Mouse (Mus musculus) limb, embryonic 13.5 days (tissue): Measurements from ENCODE around the gene Dusp2. TPM values are rescaled to one million over a fixed set of nuclear protein-coding genes. Genes with fewer than 3 reads are reported as not detected.

ENCODE experiments used
- ATAC-seq: fragments of 200-750 bp; cut with Nextera tagmentation; 2 replicates; pipeline ENCODE4 v1.8.0; 2017; ENCODE audit warnings: low read depth, moderate number of reproducible peaks, moderate TSS enrichment; ENCODE audit not compliant: low FRiP score
- H3K27ac ChIP-seq: fragments of 300-500 bp; sonication (generic); 2 replicates; pipeline ENCODE4 v1.5.1; 2015; ENCODE audit warnings: inconsistent platforms, mild to moderate bottlenecking, moderate library complexity
- H3K27me3 ChIP-seq: fragments of 300-500 bp; sonication (generic); 2 replicates; pipeline ENCODE4 v1.6.1; 2015; ENCODE audit warnings: mild to moderate bottlenecking, inconsistent platforms
- H3K36me3 ChIP-seq: fragments of 300-500 bp; sonication (generic); 2 replicates; pipeline ENCODE4 v1.6.1; 2015; ENCODE audit warnings: inconsistent platforms, mild to moderate bottlenecking, moderate library complexity
- H3K4me1 ChIP-seq: fragments of 300-500 bp; sonication (generic); 2 replicates; pipeline ENCODE4 v1.6.1; 2015; ENCODE audit warnings: inconsistent platforms
- H3K4me2 ChIP-seq: fragments of 300-500 bp; sonication (generic); replicated peaks from 2 replicates; pipeline ENCODE4 v1.6.1; 2015; ENCODE audit warnings: inconsistent platforms, mild to moderate bottlenecking, moderate library complexity
- H3K4me3 ChIP-seq: fragments of 300-500 bp; sonication (generic); 2 replicates; pipeline ENCODE4 v1.5.1; 2015; ENCODE audit warnings: moderate library complexity, mild to moderate bottlenecking, inconsistent platforms
- H3K9ac ChIP-seq: fragments of 300-500 bp; sonication (generic); 2 replicates; pipeline ENCODE4 v1.6.1; 2015; ENCODE audit warnings: mild to moderate bottlenecking, inconsistent platforms
- H3K9me3 ChIP-seq: fragments of 300-500 bp; sonication (generic); 2 replicates; pipeline ENCODE4 v1.6.1; 2016; ENCODE audit warnings: inconsistent platforms
- WGBS: fragments of 180-500 bp; shearing (Covaris S2); methylation state at CpG from one replicate; pipeline ENCODE4 v1.1.7; 2015; 5-methylcytosine and 5-hydroxymethylcytosine counted together
- polyA plus RNA-seq: library from polyadenylated mRNA; unstranded; fragments of >200 nt; fragmentation: Nextera tagmentation; extraction: Ambion mirVana; gene quantifications from 2 replicates; pipeline ENCODE4 v1.2.1, GENCODE M21; 2015

Gene Dusp2
- polyA plus RNA-seq, 1 experiment from 2014 or later: 4.4 TPM

DNA sequence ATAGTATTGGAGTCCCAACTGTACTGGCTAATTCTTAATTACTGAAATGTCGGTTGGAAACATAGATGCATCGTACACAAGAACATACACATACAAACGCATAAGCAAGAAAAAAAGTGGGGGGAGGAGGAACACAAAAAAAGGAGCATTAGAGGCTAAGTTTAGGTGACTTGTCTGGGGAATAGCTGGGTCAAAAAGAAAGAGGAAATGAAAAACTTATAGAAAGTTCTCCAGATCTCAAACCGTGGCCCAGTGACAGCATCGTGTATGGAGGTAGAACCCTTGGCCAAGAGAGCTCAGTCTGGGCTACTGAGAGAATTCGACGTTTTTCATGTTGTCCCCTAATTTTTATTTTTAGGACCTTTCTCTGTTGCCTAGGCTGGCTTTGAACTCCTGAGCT lies 25.3 kb upstream of the Dusp2 start:
- H3K4me1 ChIP-seq: no peaks in the 10 kb centered on the region
- H3K4me3 ChIP-seq: no peak overlapping the region
- H3K36me3 ChIP-seq: no peaks in the 10 kb centered on the region
- H3K27me3 ChIP-seq: no peaks in the 10 kb centered on the region
- no peak overlapping the region for H3K4me2 ChIP-seq
- H3K9me3 ChIP-seq: no peaks in the 10 kb centered on the region
- no peak for ATAC-seq
- no peak overlapping the region for H3K27ac ChIP-seq
- 90% methylated on average over 7 of the region's 7 CpGs for WGBS
- no peak overlapping the region for H3K9ac ChIP-seq

DNA sequence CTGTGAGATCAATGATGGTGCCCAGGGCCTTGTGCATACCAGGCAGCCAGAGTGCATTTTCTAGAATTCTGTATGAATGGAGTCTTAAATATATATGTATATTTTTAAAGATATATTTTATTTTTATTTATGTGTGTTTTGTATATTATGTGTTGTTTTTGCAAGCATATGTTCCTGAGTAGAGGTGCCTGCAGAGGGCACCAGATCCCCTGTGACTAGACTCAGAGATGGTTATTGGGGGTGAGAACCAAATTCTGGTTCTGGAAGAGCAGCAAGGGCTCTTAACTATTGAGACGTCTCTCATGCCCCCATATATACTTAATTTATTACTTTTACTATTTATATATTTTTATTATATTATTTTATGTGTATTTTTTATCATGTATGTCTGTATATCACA lies 24.8 kb upstream of the Dusp2 start:
- Histone ChIP-seq H3K27ac (no peak overlapping the region), H3K36me3 (no peaks in the 10 kb centered on the region), H3K27me3 (no peaks in the 10 kb centered on the region), H3K9me3 (no peaks in the 10 kb centered on the region), H3K9ac (no peak overlapping the region), H3K4me3 (no peak overlapping the region), H3K4me1 (no peaks in the 10 kb centered on the region), H3K4me2 (no peak overlapping the region)
- ATAC-seq: no peak
- WGBS: 89% methylated on average over 1 of the region's 1 CpGs

DNA sequence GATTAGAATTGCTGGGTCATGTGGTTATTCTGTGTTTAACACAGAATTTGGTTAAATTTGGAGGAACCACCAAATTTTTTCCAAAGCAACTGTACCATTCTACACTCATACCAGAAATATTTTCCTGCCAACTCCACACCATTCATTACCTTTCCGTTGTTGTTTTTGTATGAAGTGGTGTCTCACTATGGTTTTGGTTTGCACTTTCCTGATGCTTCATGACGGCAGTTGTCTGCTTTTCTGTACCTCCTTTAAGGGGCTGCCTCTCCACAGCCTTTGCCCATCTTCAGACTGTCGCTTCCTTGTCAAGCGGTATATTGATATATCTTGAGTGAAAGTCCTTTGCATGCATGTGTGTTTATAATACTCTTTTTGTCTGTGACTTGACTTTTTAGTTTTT lies 23.2 kb upstream of the Dusp2 start:
- no peak overlapping the region for H3K9ac ChIP-seq
- no peaks in the 10 kb centered on the region for H3K4me1 ChIP-seq
- no peak for ATAC-seq
- H3K27ac ChIP-seq: no peak overlapping the region
- no peaks in the 10 kb centered on the region for H3K9me3 ChIP-seq
- no peak overlapping the region for H3K4me2 ChIP-seq
- WGBS: 89% methylated on average over 4 of the region's 4 CpGs
- H3K4me3 ChIP-seq: no peak overlapping the region
- no peaks in the 10 kb centered on the region for H3K27me3 ChIP-seq
- no peaks in the 10 kb centered on the region for H3K36me3 ChIP-seq

DNA sequence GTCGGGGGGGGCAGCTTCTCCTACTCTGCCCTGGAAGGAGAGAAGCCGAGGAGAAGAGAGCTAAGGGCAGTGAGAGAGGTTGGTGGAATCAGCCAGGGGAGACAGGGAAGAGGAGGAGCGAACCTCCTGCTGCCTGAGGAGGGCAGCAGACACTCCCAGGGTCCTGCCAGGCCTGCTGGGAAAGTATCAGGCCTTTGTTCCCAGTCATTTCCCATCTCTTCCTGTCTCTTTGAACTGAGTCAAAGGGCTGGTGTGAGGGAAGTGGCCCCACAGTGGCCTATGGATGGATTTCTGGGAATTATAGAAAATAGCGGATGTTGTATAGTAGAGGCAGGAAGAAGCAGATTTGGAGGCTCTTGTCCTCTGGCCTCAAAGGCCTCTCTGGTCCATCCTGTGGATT lies 22.1 kb upstream of the Dusp2 start:
- H3K27me3 ChIP-seq: no peaks in the 10 kb centered on the region
- H3K4me3 ChIP-seq: no peak overlapping the region
- no peaks in the 10 kb centered on the region for H3K4me1 ChIP-seq
- no peaks in the 10 kb centered on the region for H3K36me3 ChIP-seq
- H3K4me2 ChIP-seq: no peak overlapping the region
- no peak overlapping the region for H3K27ac ChIP-seq
- no peaks in the 10 kb centered on the region for H3K9me3 ChIP-seq
- 59% methylated on average over 4 of the region's 4 CpGs for WGBS
- ATAC-seq: no peak
- no peak overlapping the region for H3K9ac ChIP-seq

DNA sequence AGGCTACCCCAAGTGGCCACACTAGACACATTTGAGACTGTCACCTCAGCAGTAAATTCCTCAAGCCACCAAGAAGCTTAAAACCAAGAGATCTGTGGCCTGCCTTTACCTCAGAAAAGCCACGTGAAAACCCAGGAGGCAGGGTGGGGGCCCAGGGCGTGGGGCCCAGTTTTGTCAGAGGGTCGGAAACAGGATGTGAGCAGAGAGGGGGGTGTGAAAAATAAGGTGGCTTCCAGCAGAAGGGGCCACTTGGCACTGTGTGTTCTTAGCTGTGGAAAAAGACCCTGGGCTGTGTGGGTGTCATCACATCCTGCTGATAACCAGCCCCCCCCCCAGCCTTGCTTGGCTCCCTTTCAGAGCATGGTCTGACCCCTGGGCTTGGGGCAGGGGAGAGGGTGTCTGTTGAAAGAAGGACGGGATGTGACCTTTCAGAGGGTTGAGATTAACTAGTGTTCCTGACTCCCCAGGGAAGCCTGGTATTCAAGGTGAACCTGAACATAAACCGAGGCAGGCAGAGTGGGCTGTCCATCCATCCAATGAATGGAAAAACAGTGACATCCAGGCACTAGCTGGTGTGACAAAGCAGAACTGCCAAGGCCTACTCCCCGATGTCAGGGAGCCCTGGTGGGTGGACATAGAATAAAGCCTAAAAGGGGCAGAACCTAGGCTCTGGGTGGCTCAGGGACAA lies 21.3 kb upstream of the Dusp2 start:
- Histone ChIP-seq H3K4me3 (no peak overlapping the region), H3K4me2 (no peak overlapping the region), H3K4me1 (no peaks in the 10 kb centered on the region), H3K36me3 (no peaks in the 10 kb centered on the region), H3K9me3 (no peaks in the 10 kb centered on the region), H3K27ac (no peak overlapping the region), H3K27me3 (no peaks in the 10 kb centered on the region), H3K9ac (no peak overlapping the region)
- WGBS: 75% methylated on average over 6 of the region's 6 CpGs
- ATAC-seq: no peak

DNA sequence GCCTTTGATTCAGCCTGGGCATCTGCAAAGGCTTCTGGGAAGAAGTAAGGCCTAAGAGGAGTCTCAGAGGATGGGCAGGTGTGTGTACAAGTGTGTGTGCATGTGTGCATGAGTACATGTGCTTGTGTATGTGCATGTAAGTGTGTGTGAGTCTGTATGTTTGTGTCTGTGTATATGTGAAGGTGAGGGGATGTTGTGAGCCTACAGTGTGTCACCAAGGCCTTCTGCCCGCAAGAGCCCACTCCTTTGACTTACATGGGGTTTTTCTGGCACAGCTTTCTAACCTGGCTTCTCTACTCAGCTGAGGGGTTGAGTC lies 20.8 kb upstream of the Dusp2 start:
- no peak overlapping the region for H3K27ac ChIP-seq
- no peaks in the 10 kb centered on the region for H3K27me3 ChIP-seq
- no peak overlapping the region for H3K4me3 ChIP-seq
- no peak overlapping the region for H3K9ac ChIP-seq
- ATAC-seq: no peak
- 100% methylated on average over 1 of the region's 1 CpGs for WGBS
- no peaks in the 10 kb centered on the region for H3K36me3 ChIP-seq
- no peaks in the 10 kb centered on the region for H3K9me3 ChIP-seq
- no peaks in the 10 kb centered on the region for H3K4me1 ChIP-seq
- no peak overlapping the region for H3K4me2 ChIP-seq

DNA sequence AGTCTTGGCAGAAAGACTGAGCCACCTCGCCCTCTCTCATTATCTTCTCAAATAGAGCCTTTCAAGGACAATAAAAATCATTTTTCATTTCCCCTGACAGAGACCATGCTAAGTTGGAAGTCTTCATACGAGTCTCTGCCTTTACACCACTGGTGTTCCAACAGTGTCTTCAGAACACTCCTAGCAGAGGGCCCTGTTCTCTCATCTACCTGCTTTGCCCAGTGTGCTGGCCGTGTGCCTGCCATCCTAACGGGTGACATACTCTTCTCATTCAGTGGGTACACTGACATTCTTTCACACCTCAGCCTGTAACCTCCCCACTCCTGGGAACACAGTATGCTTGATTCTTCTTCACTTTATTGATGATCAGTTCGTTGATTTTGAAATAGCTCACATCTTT lies 19.5 kb upstream of the Dusp2 start:
- no peak overlapping the region for H3K27ac ChIP-seq
- no peak overlapping the region for H3K9ac ChIP-seq
- no peaks in the 10 kb centered on the region for H3K9me3 ChIP-seq
- H3K4me1 ChIP-seq: no peaks in the 10 kb centered on the region
- H3K4me2 ChIP-seq: no peak overlapping the region
- H3K27me3 ChIP-seq: no peaks in the 10 kb centered on the region
- WGBS: 81% methylated on average over 5 of the region's 5 CpGs
- H3K4me3 ChIP-seq: no peak overlapping the region
- H3K36me3 ChIP-seq: no peaks in the 10 kb centered on the region
- no peak for ATAC-seq

DNA sequence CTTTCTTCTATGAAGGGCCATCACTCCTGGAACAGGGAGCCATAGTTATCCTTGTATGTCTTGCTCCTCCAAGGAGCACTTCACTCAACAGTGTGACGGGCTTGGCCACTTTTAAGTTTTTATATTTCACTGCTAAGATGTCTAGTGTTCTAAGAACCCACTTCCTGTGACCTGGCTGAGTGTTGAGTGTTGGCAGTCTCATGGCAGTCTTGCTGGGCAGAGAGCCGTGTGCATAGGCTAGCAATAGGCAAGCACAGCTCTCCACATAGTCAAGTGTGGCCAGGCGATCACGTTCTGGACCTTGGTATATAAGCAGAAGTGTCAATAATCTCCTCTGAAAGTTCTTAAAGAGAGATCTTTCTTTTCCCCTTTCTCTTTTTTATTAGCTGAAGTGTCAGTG lies 17.8 kb upstream of the Dusp2 start:
- Histone ChIP-seq H3K27ac (no peak overlapping the region), H3K4me3 (no peak overlapping the region), H3K27me3 (no peaks in the 10 kb centered on the region), H3K9ac (no peak overlapping the region), H3K36me3 (no peaks in the 10 kb centered on the region), H3K4me2 (no peak overlapping the region), H3K9me3 (no peaks in the 10 kb centered on the region), H3K4me1 (0 out of 2 replicates have a peak, but pooled peaks cover under 1% of the 10 kb centered on the region)
- ATAC-seq: no peak
- 83% methylated on average over 4 of the region's 4 CpGs for WGBS

DNA sequence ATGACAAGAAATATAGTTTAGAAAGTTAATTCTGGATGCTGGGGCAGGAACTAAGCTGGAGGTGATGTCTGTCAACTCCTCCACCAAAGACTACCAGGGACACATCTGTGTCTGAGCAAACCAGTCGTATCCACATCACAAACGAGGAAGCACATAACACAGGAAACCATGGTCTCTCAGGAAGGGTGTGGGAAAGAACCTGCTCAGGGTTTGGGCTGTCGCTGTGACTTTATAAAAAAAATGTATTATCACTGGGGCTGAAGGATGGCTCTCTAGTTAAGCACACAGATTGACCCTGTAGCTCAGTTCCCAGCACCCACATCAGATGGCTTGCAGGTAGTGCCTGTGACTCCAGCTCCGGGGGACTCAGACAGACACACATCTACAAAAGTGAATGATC lies 16.9 kb upstream of the Dusp2 start:
- H3K9ac ChIP-seq: no peak overlapping the region
- 71% methylated on average over 4 of the region's 4 CpGs for WGBS
- H3K4me2 ChIP-seq: no peak overlapping the region
- H3K9me3 ChIP-seq: no peaks in the 10 kb centered on the region
- no peak overlapping the region for H3K4me3 ChIP-seq
- no peaks in the 10 kb centered on the region for H3K36me3 ChIP-seq
- no peak for ATAC-seq
- no peaks in the 10 kb centered on the region for H3K27me3 ChIP-seq
- no peak overlapping the region for H3K27ac ChIP-seq
- H3K4me1 ChIP-seq: 0 out of 2 replicates have a peak, but pooled peaks cover 3% of the 10 kb centered on the region

DNA sequence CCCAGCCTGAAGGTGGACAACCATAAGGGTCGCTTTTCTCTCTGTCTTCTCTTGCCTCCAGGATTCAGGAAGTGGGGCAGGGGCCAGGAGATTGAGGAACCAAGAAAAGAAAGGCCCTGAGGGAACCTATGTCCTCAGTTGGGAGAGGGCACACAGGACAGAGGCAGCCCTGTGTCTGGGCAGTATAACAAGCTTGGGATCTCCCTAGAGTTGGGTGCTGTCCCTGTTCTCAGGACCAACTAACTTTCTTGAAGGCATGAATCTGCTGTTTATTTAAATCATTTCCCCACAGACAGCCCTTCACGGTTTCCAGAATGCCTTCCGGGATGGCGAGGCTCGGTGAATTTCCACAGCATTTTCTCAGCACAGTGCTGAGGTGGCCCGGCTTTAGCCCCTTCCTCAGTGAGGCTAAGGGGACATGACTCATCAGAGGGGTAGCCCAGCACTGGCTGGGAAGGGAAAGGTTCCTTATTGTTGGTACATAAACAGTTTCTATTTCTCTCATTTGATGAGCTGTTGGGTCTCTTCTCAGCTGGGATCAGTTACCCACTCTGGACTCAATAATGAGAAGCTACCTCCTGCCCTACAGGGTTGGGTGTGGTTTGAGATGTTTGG lies 13.2 kb upstream of the Dusp2 start:
- Histone ChIP-seq H3K4me3 (no peak overlapping the region), H3K27me3 (no peaks in the 10 kb centered on the region), H3K36me3 (no peaks in the 10 kb centered on the region), H3K9me3 (no peaks in the 10 kb centered on the region), H3K4me1 (0 out of 2 replicates have a peak, but pooled peaks cover 3% of the 10 kb centered on the region), H3K9ac (no peak overlapping the region), H3K4me2 (no peak overlapping the region), H3K27ac (no peak overlapping the region)
- no peak for ATAC-seq
- 74% methylated on average over 6 of the region's 6 CpGs for WGBS

DNA sequence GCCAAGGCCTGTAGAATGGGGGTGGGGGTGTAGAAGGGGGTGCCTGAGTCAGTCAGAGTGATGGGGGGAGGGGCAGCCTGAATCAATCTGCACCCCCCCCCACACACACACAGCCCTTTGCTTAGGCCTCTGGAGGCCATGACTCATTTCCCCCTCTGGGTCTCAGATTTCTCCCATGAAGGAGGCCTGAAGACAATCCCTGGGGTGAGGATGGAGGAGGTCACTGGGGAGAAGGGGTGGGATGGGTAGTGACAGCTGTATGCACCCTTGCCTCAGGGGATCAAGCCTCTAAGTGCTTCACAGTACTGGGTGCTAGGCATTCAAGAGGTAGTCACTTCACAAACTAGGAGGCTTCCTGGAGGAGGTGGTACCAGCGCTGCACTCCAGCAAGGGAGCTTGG lies 12.3 kb upstream of the Dusp2 start:
- no peak overlapping the region for H3K27ac ChIP-seq
- no peaks in the 10 kb centered on the region for H3K36me3 ChIP-seq
- 0 out of 2 replicates have a peak, but pooled peaks cover 3% of the 10 kb centered on the region for H3K4me1 ChIP-seq
- H3K9ac ChIP-seq: no peak overlapping the region
- 65% methylated on average over 1 of the region's 1 CpGs for WGBS
- H3K27me3 ChIP-seq: no peaks in the 10 kb centered on the region
- ATAC-seq: no peak
- H3K4me2 ChIP-seq: no peak overlapping the region
- no peak overlapping the region for H3K4me3 ChIP-seq
- no peaks in the 10 kb centered on the region for H3K9me3 ChIP-seq

DNA sequence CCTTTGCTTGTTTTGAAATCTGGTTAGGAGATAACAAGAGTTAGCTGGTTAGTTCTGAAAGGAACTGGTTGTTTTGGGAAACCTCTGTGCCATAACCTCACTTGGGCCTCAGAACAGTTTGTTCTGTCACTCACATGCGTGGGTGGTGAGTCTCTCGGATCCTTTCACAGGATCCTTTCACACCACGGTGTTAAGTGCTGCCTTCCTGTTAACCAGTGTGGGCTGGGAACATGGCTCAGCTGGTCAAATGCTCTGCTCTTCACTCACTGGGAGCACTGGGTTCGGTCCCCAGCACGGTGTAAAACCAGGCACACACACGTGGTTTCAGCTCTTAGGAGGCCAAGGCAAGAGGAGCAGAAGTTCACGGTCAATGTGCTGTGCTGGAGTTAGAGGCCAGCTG lies 11.5 kb upstream of the Dusp2 start:
- Histone ChIP-seq H3K4me3 (no peak overlapping the region), H3K4me1 (0 out of 2 replicates have a peak, but pooled peaks cover 3% of the 10 kb centered on the region), H3K9ac (no peak overlapping the region), H3K27ac (no peak overlapping the region), H3K9me3 (no peaks in the 10 kb centered on the region), H3K4me2 (no peak overlapping the region), H3K27me3 (no peaks in the 10 kb centered on the region), H3K36me3 (no peaks in the 10 kb centered on the region)
- 49% methylated on average over 7 of the region's 7 CpGs for WGBS
- no peak for ATAC-seq
